Mouse (Mus musculus) yolk sac, embryonic 10.5 days (tissue): ENCODE data around the gene Rcn3.

ENCODE experiments used
- DNase-seq: peaks from one replicate; pipeline ENCODE4 v3.0.0-alpha.2; 2017; ENCODE audit warnings: low spot score

The Rcn3 gene

GRCm38 (mm10) chr7:45092048-45092447 is at the start of gene Rcn3:
Gene Rcn3 (minus strand): TSS chr7:45092221.
- peak; percentile 96 for DNase-seq

- no peak for DNase-seq
Observed at GRCm38 (mm10) chr7:45141319-45141718, 49.3 kb upstream of the Rcn3 start.

- DNase-seq = no peak
Observed at GRCm38 (mm10) chr7:45139904-45140723, 48.1 kb upstream of the Rcn3 start.

- DNase-seq = no peak
Observed at GRCm38 (mm10) chr7:45138403-45138802, 46.4 kb upstream of the Rcn3 start.

GRCm38 (mm10) chr7:45137171-45138006 is 45.4 kb upstream of the Rcn3 start:
- no peak for DNase-seq

- DNase-seq = peak; percentile 73
Observed at GRCm38 (mm10) chr7:45135993-45136567, 44.1 kb upstream of the Rcn3 start, which contains the start of the genes Gm45713 and Flt3l. Gene Gm45713 (minus strand): TSS chr7:45136231. Gene Flt3l (minus strand): TSS chr7:45136432.

GRCm38 (mm10) chr7:45135370-45135769 is 43.3 kb upstream of the Rcn3 start:
- DNase-seq = no peak

- DNase-seq = no peak
Observed at GRCm38 (mm10) chr7:45134544-45135026, 42.6 kb upstream of the Rcn3 start.

GRCm38 (mm10) chr7:45133446-45134159 is 41.6 kb upstream of the Rcn3 start:
- DNase-seq = no peak

- no peak for DNase-seq
Observed at GRCm38 (mm10) chr7:45131850-45132249, 39.8 kb upstream of the Rcn3 start.

GRCm38 (mm10) chr7:45129776-45130512 is 37.9 kb upstream of the Rcn3 start:
- no peak for DNase-seq

- DNase-seq = no peak
Observed at GRCm38 (mm10) chr7:45129318-45129717, 37.3 kb upstream of the Rcn3 start.

- peak; percentile 99 for DNase-seq
Observed at GRCm38 (mm10) chr7:45128624-45129246, 36.7 kb upstream of the Rcn3 start, which contains the start of gene Rpl13a. Gene Rpl13a (minus strand): TSS chr7:45128761.

- no peak for DNase-seq
Observed at GRCm38 (mm10) chr7:45127700-45128224, 35.7 kb upstream of the Rcn3 start.

- DNase-seq = no peak
Observed at GRCm38 (mm10) chr7:45126844-45127699, 35.1 kb upstream of the Rcn3 start.

GRCm38 (mm10) chr7:45126147-45126843 is 34.3 kb upstream of the Rcn3 start:
- DNase-seq = peak; percentile 29

GRCm38 (mm10) chr7:45125649-45126048 is 33.6 kb upstream of the Rcn3 start:
- peak; percentile 18 for DNase-seq

- DNase-seq = peak; percentile 66
Observed at GRCm38 (mm10) chr7:45125144-45125600, 33.2 kb upstream of the Rcn3 start.
